Mouse (Mus musculus) MEL (cell line): ENCODE data around the gene March10.

ENCODE experiments used
- CTCF ChIP-seq, 3 experiments: IDR thresholded peaks in 2 of 3; conservative IDR thresholded peaks in 1 of 3; 2 replicates each; pipeline ENCODE4 v1.5.1; 2011 to 2012; ENCODE audit warnings: low read length in 3 of 3, low read depth in 2 of 3, mild to moderate bottlenecking in 2 of 3, improper control_type of control experiment in 1 of 3, inconsistent platforms in 1 of 3, mixed read lengths in 1 of 3, moderate library complexity in 1 of 3; ENCODE audit not compliant: control insufficient read depth in 1 of 3, insufficient read depth in 1 of 3, poor library complexity in 1 of 3, severe bottlenecking in 1 of 3
- JUND ChIP-seq: IDR thresholded peaks from 2 replicates; pipeline ENCODE4 v1.6.1; 2011; ENCODE audit warnings: low read depth, mild to moderate bottlenecking, improper control_type of control experiment, low read length
- MAX ChIP-seq: IDR thresholded peaks from 2 replicates; pipeline ENCODE4 v1.6.1; 2011; ENCODE audit warnings: low read length, improper control_type of control experiment
- POLR2A ChIP-seq, 2 experiments: IDR thresholded peaks; 2 replicates each; pipeline ENCODE4 v1.6.1; 2011 to 2012; ENCODE audit warnings: low read length in 2 of 2, mild to moderate bottlenecking in 2 of 2, control low read depth in 1 of 2, improper control_type of control experiment in 1 of 2, low read depth in 1 of 2, moderate library complexity in 1 of 2; ENCODE audit not compliant: control insufficient read depth in 1 of 2, insufficient read depth in 1 of 2, poor library complexity in 1 of 2

DNA sequence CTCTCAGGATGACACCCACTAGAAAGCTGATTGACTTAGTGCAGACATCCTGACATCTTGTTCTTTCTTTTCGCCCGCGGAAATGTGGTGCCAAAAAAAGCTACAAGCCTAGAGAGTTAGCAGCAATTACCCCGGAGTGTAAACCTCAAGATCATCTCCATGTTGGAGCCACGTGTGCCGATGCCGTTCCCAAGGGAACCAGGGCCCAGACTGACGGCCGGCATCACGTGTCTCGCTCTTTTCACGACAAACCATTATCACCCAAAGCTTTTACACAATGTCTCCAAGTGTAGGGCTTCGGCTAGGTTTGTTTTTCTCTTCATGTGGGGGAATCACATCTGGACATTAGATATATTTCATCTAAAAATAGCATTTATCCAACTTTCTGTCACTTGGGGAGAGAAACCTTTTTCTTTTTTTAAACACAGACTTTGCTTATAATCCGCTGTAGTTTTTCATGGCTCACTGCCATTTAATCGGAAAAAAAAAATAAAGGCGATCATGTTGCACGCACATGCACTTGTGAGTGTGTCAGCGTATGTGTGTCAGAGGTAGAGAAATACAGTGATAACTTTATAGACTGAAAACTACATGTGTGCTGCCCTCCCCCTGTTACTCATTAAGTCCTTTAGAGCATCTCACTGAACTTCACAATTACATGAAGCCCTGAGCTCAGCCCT lies 39.2 kb upstream of the March10 start:
- TF ChIP-seq JUND (no peak), CTCF (IDR thresholded peaks at IDR 0.05 in 2 of 3, conservative IDR thresholded peaks at IDR 0.05 in 1 of 3; ENCODE audit: control insufficient read depth in 1 of 3, insufficient read depth in 1 of 3, low read depth in 2 of 3, low read length in 3 of 3, poor library complexity in 1 of 3, severe bottlenecking in 1 of 3) (no peak), MAX (no peak), POLR2A (IDR thresholded peaks at IDR 0.05; ENCODE audit: control insufficient read depth in 1 of 2, insufficient read depth in 1 of 2, low read depth in 1 of 2, low read length in 2 of 2, poor library complexity in 1 of 2) (no peak)
